ENCODE assay signal across 10 mouse cellular contexts in the genomic region with DNA sequence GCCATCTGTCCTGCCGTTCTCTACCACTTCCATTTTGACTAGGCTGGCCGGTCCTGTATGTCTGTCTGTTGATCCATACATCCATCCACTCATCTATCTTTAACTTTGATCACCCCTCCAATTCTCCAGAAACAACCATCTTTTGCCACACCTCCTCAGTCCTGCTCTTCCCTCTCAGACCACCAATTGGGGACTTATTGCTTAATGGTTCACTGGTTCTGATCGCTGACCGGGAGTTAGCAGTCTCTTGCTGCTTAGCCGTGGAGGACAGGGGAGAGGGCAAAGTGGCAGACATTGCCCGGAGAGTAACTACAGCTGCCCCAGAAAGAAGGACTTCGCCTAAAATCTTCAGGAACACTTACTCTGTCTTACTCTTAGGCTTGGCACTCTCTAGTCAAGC. TPM values are rescaled to one million over a fixed set of nuclear protein-coding genes. Genes with fewer than 3 reads are reported as not detected.
A peak's percentile ranks its signal among the peaks of the same experiment; 100 is the strongest.
DNase-seq lines count a peak whose midpoint lies in the region; ATAC-seq and TF ChIP-seq lines count a peak whose summit lies in the region.
"Had no signal": no experiment of that assay in that cellular context is flagged by ENCODE, and none has a peak within 500 bp of the region (broad histone marks: within the 10 kb centered on the region; RNA-seq: fewer than 3 reads in every experiment).

No protein-coding gene starts in this region.

- ATAC-seq in lung, embryonic 14.5 days (ENCODE audit: insufficient read depth) = no peak
- no peak for ATAC-seq in forebrain, embryonic 12.5 days (ENCODE audit: low FRiP score)
- no peak for ATAC-seq in hindbrain, postnatal 0 days
- ATAC-seq in liver, embryonic 12.5 days = no peak

- H3K4me1 ChIP-seq in lung, embryonic 14.5 days (ENCODE audit: insufficient read depth) = no peaks in the 10 kb centered on the region
- peaks cover 23% of the 10 kb centered on the region for H3K4me1 ChIP-seq in forebrain, embryonic 12.5 days
- no peaks in the 10 kb centered on the region; the same call in 1 of the 2 replicates for H3K4me1 ChIP-seq in hindbrain, postnatal 0 days (ENCODE audit: insufficient read depth, low read length)
- 0 out of 2 replicates have a peak, but pooled peaks cover 5% of the 10 kb centered on the region for H3K4me1 ChIP-seq in liver, embryonic 12.5 days

- peak overlapping the region; percentile 62 for H3K4me3 ChIP-seq in lung, embryonic 14.5 days (ENCODE audit: low read depth, low read length)
- H3K4me3 ChIP-seq in forebrain, embryonic 12.5 days (replicated peaks) = peak overlapping the region; percentile 75
- H3K4me3 ChIP-seq in hindbrain, postnatal 0 days (ENCODE audit: low read length) = peak overlapping the region; percentile 70
- no peak overlapping the region for H3K4me3 ChIP-seq in liver, embryonic 12.5 days

- H3K27me3 ChIP-seq in lung, embryonic 14.5 days (ENCODE audit: insufficient read depth, low read length) = peaks cover 25% of the 10 kb centered on the region
- peaks cover 42% of the 10 kb centered on the region for H3K27me3 ChIP-seq in forebrain, embryonic 12.5 days
- H3K27me3 ChIP-seq in hindbrain, postnatal 0 days (ENCODE audit: insufficient read depth, low read length) = no peaks in the 10 kb centered on the region
- H3K27me3 ChIP-seq in liver, embryonic 12.5 days (replicated peaks) = peaks cover 53% of the 10 kb centered on the region

- WGBS in lung, embryonic 14.5 days = 58% methylated on average over 7 of the region's 7 CpGs
- WGBS in forebrain, embryonic 12.5 days = 38% methylated on average over 7 of the region's 7 CpGs
- 40% methylated on average over 7 of the region's 7 CpGs for WGBS in hindbrain, postnatal 0 days
- WGBS in liver, embryonic 12.5 days (ENCODE audit: insufficient replicate concordance) = 45% methylated on average over 7 of the region's 7 CpGs

- no peaks in the 10 kb centered on the region for H3K9me3 ChIP-seq in lung, embryonic 14.5 days (ENCODE audit: low read depth, low read length)
- H3K9me3 ChIP-seq in forebrain, embryonic 12.5 days = no peaks in the 10 kb centered on the region
- H3K9me3 ChIP-seq in hindbrain, postnatal 0 days (ENCODE audit: low read length) = no peaks in the 10 kb centered on the region
- no peaks in the 10 kb centered on the region for H3K9me3 ChIP-seq in liver, embryonic 12.5 days (replicated peaks)

- TF ChIP-seq CTCF in lung, embryonic 14.5 days (IDR thresholded peaks at IDR 0.05; ENCODE audit: low read depth) = no peak
- no peak for TF ChIP-seq CTCF in hindbrain, postnatal 0 days (IDR thresholded peaks at IDR 0.05; ENCODE audit: low read depth)

- H3K27ac ChIP-seq in lung, embryonic 14.5 days (ENCODE audit: low read depth) = no peak overlapping the region
- H3K27ac ChIP-seq in forebrain, embryonic 12.5 days = no peak overlapping the region
- no peak overlapping the region for H3K27ac ChIP-seq in hindbrain, postnatal 0 days
- H3K27ac ChIP-seq in liver, embryonic 12.5 days = no peak overlapping the region

- peak overlapping the region; percentile 98 for H3K4me2 ChIP-seq in lung, embryonic 14.5 days
- peak overlapping the region; percentile 100 for H3K4me2 ChIP-seq in forebrain, embryonic 12.5 days
- peak overlapping the region; percentile 93 for H3K4me2 ChIP-seq in hindbrain, postnatal 0 days (ENCODE audit: low read depth, low read length)
- H3K4me2 ChIP-seq in liver, embryonic 12.5 days = no peak overlapping the region

- no peak for DNase-seq in lung, embryonic 14.5 days
- no peak for DNase-seq in lung, postnatal 10 days
- no peak for DNase-seq in hindbrain, postnatal 0 days (ENCODE audit: low spot score)
- peak; percentile 47 for DNase-seq in retina, postnatal 1 day
- DNase-seq in MN1 (ENCODE audit: low spot score) = no peak
- DNase-seq: adrenal gland, adult 8-10 months; layer of hippocampus, adult 9-11 months had no signal

- no peak overlapping the region for H3K9ac ChIP-seq in lung, embryonic 14.5 days
- peak overlapping the region; percentile 45; the same call in 1 of the 2 replicates for H3K9ac ChIP-seq in forebrain, embryonic 12.5 days
- no peak overlapping the region for H3K9ac ChIP-seq in hindbrain, postnatal 0 days (replicated peaks; ENCODE audit: low read length)
- H3K9ac ChIP-seq in liver, embryonic 12.5 days = no peak overlapping the region

- H3K36me3 ChIP-seq in lung, embryonic 14.5 days (ENCODE audit: insufficient read depth) = no peaks in the 10 kb centered on the region
- H3K36me3 ChIP-seq in forebrain, embryonic 12.5 days (replicated peaks) = no peaks in the 10 kb centered on the region
- no peaks in the 10 kb centered on the region for H3K36me3 ChIP-seq in hindbrain, postnatal 0 days (ENCODE audit: insufficient read depth, low read length)
- H3K36me3 ChIP-seq in liver, embryonic 12.5 days = no peaks in the 10 kb centered on the region

RNA-seq across cellular contexts. Expression of a gene that starts 1.3 kb away (rescaled TPM):
- polyA plus RNA-seq in lung, embryonic 14.5 days (2014; fragmentation: Nextera tagmentation; extraction: Ambion mirVana) = 2.1 and 3.3 TPM in 2 replicates
- polyA plus RNA-seq in forebrain, embryonic 12.5 days (2016; fragmentation: Nextera tagmentation; extraction: Ambion mirVana) = 3.1 and 3.8 TPM in 2 replicates
- 17.1 and 23.8 TPM in 2 replicates for total RNA-seq in hindbrain, postnatal 0 days (2014; rRNA removed)
- polyA plus RNA-seq in hindbrain, postnatal 0 days (2015; fragmentation: Nextera tagmentation; extraction: Ambion mirVana) = 2.2 and 3.5 TPM in 2 replicates
- polyA plus RNA-seq in liver, embryonic 12.5 days (2016; fragmentation: Nextera tagmentation; extraction: Ambion mirVana) = not detected in 2 replicates
- total RNA-seq: MEL had no signal
